Mouse (Mus musculus) liver, adult 2 months (tissue): ENCODE data around the gene Ncln.

ENCODE experiments used
- CTCF ChIP-seq: fragments of 200-500 bp; IDR thresholded peaks from 2 replicates; pipeline ENCODE4 v1.5.1; 2011; ENCODE audit warnings: low read depth, low read length, control low read depth
- POLR2A ChIP-seq: fragments of 200-500 bp; IDR thresholded peaks from 2 replicates; pipeline ENCODE4 v1.6.1; 2011; ENCODE audit warnings: low read length, control low read depth; ENCODE audit not compliant: insufficient read depth; ENCODE audit errors: extremely low read depth

GRCm38 (mm10) chr10:81492606-81493240 lies 3.5 kb downstream of the Ncln start:
- TF ChIP-seq POLR2A (no peak), CTCF (no peak)
